Mouse (Mus musculus) heart, adult 2 months (tissue): ENCODE results near the gene Prkcd.

Source experiments
- CTCF ChIP-seq: fragments of 200-600 bp; IDR thresholded peaks from 2 replicates; pipeline ENCODE4 v1.8.1; 2022; ENCODE audit warnings: antibody characterized with exemption, mild to moderate bottlenecking, moderate library complexity
- EP300 ChIP-seq: fragments of 200-500 bp; IDR thresholded peaks from 2 replicates; pipeline ENCODE4 v1.6.1; 2011; ENCODE audit warnings: low read depth, low read length, control low read depth; ENCODE audit not compliant: insufficient read depth
- POLR2A ChIP-seq: fragments of 200-500 bp; IDR thresholded peaks from 2 replicates; pipeline ENCODE4 v1.6.1; 2011; ENCODE audit warnings: mild to moderate bottlenecking, low read depth, low read length, control low read depth; ENCODE audit not compliant: insufficient read depth

DNA sequence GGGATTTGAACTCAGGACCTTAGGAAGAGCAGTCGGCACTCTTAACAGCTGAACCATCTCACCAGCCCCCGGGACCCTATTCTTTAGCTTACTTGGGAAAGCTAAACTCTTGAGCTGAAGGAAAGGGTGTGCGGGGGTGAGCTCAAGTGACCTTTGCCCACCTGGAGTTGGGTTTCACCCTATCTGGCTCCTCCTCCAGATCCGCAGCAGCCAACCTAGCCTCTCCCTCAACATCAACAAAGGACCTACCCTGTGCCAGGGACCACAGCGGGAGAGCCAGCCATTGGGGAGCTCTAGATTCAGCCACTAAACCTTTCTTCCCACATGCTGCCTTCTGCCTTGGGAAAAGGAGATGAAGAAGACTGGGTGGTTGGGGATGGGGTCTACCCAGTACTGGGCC, 2.2 kb upstream of the Prkcd start:
- TF ChIP-seq CTCF (no peak), EP300 (no peak), POLR2A (no peak)
